Mouse (Mus musculus) brown adipose tissue, adult 24 weeks (tissue): ENCODE measurements around the gene Anks1b. TPM values are rescaled to one million over a fixed set of nuclear protein-coding genes. Genes with fewer than 3 reads are reported as not detected.

Source experiments
- H3K27ac ChIP-seq: fragments of 200-500 bp; replicated peaks from 2 replicates; pipeline ENCODE4 v1.5.1; 2012; ENCODE audit warnings: low read depth, mild to moderate bottlenecking, low read length
- H3K4me1 ChIP-seq: fragments of 200-500 bp; 2 replicates; pipeline ENCODE4 v1.6.1; 2012; ENCODE audit warnings: low read length, mixed read lengths; ENCODE audit not compliant: control insufficient read depth, insufficient read depth, insufficient read length
- H3K4me3 ChIP-seq: fragments of 200-500 bp; 2 replicates; pipeline ENCODE4 v1.5.1; 2012; ENCODE audit warnings: low read depth, mild to moderate bottlenecking, low read length, moderate library complexity; ENCODE audit not compliant: insufficient read depth
- polyA plus RNA-seq: library from polyadenylated mRNA; stranded (reverse); fragments of >200 nt; gene quantifications from 2 replicates; pipeline ENCODE4 v1.2.4, GENCODE M21; 2012; ENCODE audit not compliant: missing spikeins, insufficient read depth, insufficient read length

Anks1b gene
- polyA plus RNA-seq, 1 experiment = not detected

DNA sequence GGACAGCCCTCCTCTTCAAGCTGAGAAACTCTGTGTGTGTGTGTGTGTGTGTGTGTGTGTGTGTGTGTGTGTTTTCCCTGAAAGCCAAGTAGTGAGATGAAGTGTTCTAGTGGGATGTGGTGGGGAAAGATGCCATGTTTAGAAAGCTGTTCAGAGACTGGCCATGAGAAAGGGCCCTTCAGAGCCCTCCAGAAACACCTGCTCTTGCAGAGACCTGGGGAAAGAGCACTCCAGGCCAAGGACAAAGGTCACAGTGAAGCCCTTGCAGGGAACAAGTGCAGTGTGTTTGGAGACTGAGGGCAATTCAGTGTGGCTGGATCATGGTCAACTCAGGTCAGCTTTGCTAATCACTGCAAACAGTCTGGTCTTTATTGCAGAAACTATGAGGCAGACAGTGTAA is 961.9 kb downstream of the Anks1b start:
- Histone ChIP-seq H3K4me3 (no peak overlapping the region), H3K4me1 (no peaks in the 10 kb centered on the region), H3K27ac (no peak overlapping the region)

GRCm38 (mm10) chr10:90839611-90840335 is 966.5 kb downstream of the Anks1b start:
- no peak overlapping the region for H3K4me3 ChIP-seq
- no peaks in the 10 kb centered on the region for H3K4me1 ChIP-seq
- no peak overlapping the region for H3K27ac ChIP-seq

- no peak overlapping the region for H3K4me3 ChIP-seq
- no peak overlapping the region for H3K27ac ChIP-seq
- no peaks in the 10 kb centered on the region for H3K4me1 ChIP-seq
Observed at GRCm38 (mm10) chr10:90842398-90842797, 969.1 kb downstream of the Anks1b start.

DNA sequence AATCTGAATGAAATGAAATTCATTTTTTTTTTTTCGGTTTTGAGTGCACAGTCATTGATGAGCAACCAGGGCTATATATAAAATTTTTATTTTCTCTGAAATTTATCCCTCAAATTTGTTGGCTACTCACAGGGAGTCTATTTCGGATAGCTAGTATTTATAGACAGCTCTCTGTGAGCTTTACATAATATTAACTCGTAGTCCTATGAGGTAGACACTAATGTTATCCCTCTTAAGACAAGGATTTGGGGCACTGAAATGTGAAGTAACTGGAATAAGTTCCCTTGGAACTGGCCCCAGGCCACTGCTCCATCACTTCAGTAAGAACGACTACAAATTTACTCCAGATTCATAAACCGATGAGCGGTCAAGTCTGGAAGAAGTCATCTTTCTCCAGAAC is 977.8 kb downstream of the Anks1b start:
- no peak overlapping the region for H3K27ac ChIP-seq
- H3K4me3 ChIP-seq = no peak overlapping the region
- H3K4me1 ChIP-seq = no peaks in the 10 kb centered on the region

DNA sequence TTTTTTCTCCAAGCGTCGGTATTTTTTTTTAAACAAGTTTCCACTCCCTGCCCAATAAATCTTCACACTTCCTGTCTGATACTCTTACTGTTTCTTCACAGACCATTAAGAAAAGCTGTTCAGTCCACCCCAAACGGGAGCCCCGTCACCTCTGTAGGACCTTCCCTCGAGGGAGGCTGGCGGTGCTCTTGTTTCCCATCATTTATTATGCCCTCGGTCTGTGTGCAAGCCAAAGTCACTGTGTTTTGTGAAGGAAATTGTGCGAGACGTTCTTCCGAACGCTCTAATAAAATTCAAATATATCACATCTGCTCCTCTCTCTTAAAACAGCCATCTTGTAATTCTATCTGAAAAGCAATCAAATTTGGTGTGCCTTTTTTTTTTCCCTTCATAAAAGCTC is 978.7 kb downstream of the Anks1b start:
- Histone ChIP-seq H3K27ac (no peak overlapping the region), H3K4me1 (no peaks in the 10 kb centered on the region), H3K4me3 (no peak overlapping the region)

GRCm38 (mm10) chr10:90852432-90852831 is 979.1 kb downstream of the Anks1b start:
- H3K4me3 ChIP-seq = no peak overlapping the region
- no peaks in the 10 kb centered on the region for H3K4me1 ChIP-seq
- H3K27ac ChIP-seq = no peak overlapping the region

DNA sequence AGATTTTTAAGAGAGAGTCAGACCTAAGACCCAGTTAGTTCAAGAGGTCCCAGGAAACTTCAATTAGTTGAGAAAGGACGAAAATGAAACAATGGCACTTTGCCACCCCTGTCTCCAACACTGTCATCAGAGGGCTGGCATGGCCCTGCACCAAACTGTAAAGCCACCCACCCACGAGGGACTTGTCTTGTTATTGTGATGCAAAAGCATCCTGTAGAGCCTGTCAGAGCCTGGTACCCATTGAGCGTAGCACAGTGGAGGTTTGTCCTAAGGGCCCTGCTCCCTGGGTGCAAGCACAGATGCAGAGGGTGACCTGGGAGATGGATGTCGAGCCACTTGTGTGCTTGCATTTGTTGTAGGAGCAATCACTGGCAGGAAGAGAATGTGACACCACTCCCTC is 983.4 kb downstream of the Anks1b start:
- H3K4me3 ChIP-seq = no peak overlapping the region
- H3K4me1 ChIP-seq = no peaks in the 10 kb centered on the region
- H3K27ac ChIP-seq = no peak overlapping the region

- Histone ChIP-seq H3K4me3 (no peak overlapping the region), H3K4me1 (no peaks in the 10 kb centered on the region), H3K27ac (no peak overlapping the region)
Observed at GRCm38 (mm10) chr10:90859665-90860523, 986.6 kb downstream of the Anks1b start.

- no peak overlapping the region for H3K4me3 ChIP-seq
- no peaks in the 10 kb centered on the region for H3K4me1 ChIP-seq
- H3K27ac ChIP-seq = no peak overlapping the region
Observed at GRCm38 (mm10) chr10:90863881-90864598, 990.7 kb downstream of the Anks1b start.

DNA sequence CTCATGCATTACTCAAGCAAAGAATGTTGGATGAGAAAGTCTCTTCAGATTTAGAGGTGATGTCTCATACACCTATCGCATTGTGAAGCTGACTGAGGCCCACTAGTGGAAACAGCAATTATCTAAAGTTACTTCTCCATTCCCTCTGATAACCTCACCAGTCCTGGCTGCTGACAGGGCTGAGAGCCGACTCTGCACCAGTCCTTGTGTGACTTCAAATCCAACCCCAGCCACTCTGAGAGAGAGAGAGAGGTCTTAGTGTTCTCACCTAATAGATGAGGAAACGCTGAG is 991.2 kb downstream of the Anks1b start:
- H3K4me3 ChIP-seq = no peak overlapping the region
- H3K27ac ChIP-seq = no peak overlapping the region
- H3K4me1 ChIP-seq = no peaks in the 10 kb centered on the region

DNA sequence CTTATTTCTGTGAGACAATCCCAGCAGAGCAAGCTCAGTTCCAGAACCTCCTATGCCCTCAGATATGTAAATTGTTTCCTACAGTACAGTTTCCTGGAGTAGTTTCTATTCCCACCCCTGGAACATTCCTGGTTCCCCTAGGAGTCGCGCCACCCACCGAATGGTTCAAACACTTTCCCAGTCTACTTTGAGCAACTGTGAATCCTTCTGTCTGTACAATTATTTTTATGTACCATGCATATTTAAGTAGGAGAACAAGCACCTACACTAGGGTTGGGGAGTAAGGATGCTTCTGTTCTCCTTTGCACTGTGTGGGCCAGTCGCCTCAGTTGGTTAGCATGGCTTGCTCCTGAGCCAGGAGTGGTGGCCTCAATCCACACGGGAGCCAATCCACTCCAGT is 999.9 kb downstream of the Anks1b start:
- Histone ChIP-seq H3K4me3 (no peak overlapping the region), H3K27ac (no peak overlapping the region), H3K4me1 (no peaks in the 10 kb centered on the region)

- no peaks in the 10 kb centered on the region for H3K4me1 ChIP-seq
Observed at GRCm38 (mm10) chr10:90874166-90874565, 1000.9 kb downstream of the Anks1b start.

DNA sequence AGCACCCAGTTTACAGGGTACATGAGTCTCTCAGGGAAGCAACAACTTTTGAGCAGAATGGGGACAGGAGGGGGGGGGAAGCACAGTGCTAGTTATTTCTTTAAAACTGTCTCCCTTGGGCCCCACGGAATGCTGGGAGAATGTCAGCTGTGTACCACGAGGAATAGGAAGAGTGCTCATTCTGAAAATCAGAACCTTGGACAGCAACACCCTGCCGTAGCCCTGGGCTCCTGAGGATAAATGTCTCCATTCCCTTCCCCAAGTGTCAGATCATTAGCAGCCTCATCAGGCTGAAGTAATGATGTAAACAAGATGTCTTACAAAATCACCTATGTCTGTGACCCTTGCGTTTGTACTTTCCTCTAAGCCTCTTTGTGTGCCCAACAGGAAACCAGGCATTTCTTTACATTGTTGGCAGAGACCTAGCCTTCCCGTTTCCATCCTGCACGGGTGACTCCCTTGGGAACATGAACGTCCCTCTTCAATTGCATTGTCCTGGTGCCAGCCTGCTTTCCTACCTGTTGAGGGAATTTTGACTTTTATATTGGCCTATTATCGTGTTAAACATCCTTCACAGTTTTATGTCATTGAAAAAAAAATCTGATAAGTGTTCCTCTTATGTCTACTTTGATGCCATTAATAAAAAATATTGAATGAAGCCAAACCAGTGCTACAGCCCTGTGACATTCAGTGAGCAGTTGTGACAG is 1007.7 kb downstream of the Anks1b start:
- Histone ChIP-seq H3K4me3 (no peak overlapping the region), H3K27ac (no peak overlapping the region), H3K4me1 (no peaks in the 10 kb centered on the region)

More at GRCm38 (mm10) chr10:90874166-90874565, 1000.9 kb downstream of the Anks1b start:
- Histone ChIP-seq H3K4me3 (no peak overlapping the region), H3K27ac (no peak overlapping the region)

DNA sequence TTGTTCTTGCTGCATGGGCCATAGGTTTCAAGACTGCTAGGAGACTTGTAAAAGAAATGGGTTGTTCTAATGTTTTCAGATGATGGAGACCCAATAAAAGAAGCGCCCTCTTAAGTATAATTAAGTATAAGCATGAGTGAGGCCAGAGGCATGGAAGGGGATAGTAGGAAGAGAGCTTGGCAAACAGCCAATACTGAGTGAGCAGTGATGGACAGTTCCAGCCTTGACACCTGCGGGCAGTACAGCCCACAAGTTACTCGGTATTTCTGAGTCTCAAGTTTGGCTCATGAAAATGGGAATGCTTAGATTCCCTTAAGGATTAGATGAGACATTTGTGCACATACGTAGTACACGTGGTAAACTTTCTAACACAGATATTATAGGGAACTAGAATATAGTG is 1016.3 kb downstream of the Anks1b start:
- Histone ChIP-seq H3K4me1 (no peaks in the 10 kb centered on the region), H3K4me3 (no peak overlapping the region), H3K27ac (no peak overlapping the region)

- no peak overlapping the region for H3K27ac ChIP-seq
- no peaks in the 10 kb centered on the region for H3K4me1 ChIP-seq
- no peak overlapping the region for H3K4me3 ChIP-seq
Observed at GRCm38 (mm10) chr10:90892728-90893127, 1019.4 kb downstream of the Anks1b start.
